In genomic region chr2:127548342-127549074, GRCm38 (mm10) we compare ENCODE assay signal across 32 mouse cellular contexts. TPM values are rescaled to one million over a fixed set of nuclear protein-coding genes. Genes with fewer than 3 reads are reported as not detected.
A peak's percentile ranks its signal among the peaks of the same experiment; 100 is the strongest.
DNase-seq lines count a peak whose midpoint lies in the region; ATAC-seq and TF ChIP-seq lines count a peak whose summit lies in the region.
"Had no signal": no experiment of that assay in that cellular context is flagged by ENCODE, and none has a peak within 500 bp of the region (broad histone marks: within the 10 kb centered on the region; RNA-seq: fewer than 3 reads in every experiment).

No protein-coding gene starts in this region.

- no peak for TF ChIP-seq RAD21 in MEL (IDR thresholded peaks at IDR 0.05; ENCODE audit: low read depth, low read length)

- H3K27ac ChIP-seq in MEL (ENCODE audit: control insufficient read depth, low read depth, low read length), result peak overlapping the region; percentile 20; the same call in 1 of the 2 replicates
- no peak overlapping the region for H3K27ac ChIP-seq in liver, embryonic 16.5 days (ENCODE audit: low read length)
- no peak overlapping the region for H3K27ac ChIP-seq in hindbrain, postnatal 0 days
- H3K27ac ChIP-seq: embryonic facial prominence, embryonic 10.5 days; embryonic facial prominence, embryonic 15.5 days; hindbrain, embryonic 12.5 days; limb, embryonic 10.5 days; limb, embryonic 15.5 days; macrophage; midbrain, embryonic 10.5 days; stomach, postnatal 0 days had no signal

- H3K79me2 ChIP-seq in MEL (ENCODE audit: control insufficient read depth, insufficient read depth, low read length, poor library complexity), result no peaks in the 10 kb centered on the region

- peak; percentile 86 for DNase-seq in MEL (ENCODE audit: low read depth, low spot score)
- DNase-seq in MEL-GATA-1-ER (ENCODE audit: extremely low read depth, low read depth), result peak; percentile 86
- DNase-seq in lung, postnatal 25 days (ENCODE audit: low spot score), result no peak
- DNase-seq in hindbrain, postnatal 0 days (ENCODE audit: low spot score), result no peak
- DNase-seq: adrenal gland, postnatal 10 days; B cell, adult 2 months; cerebellum, adult 8-10 months; gastrocnemius, postnatal 14 days; heart, postnatal 36 days; kidney, postnatal 14 days; layer of hippocampus, adult 9-11 months; right cerebral cortex, adult 18-20 months; spleen, adult 18-20 months; thymus, adult 18-20 months; thymus, postnatal 36 days had no signal

- H3K9ac ChIP-seq in MEL (ENCODE audit: control insufficient read depth, low read depth, low read length, poor library complexity, severe bottlenecking), result no peak overlapping the region
- no peak overlapping the region for H3K9ac ChIP-seq in liver, embryonic 16.5 days (ENCODE audit: low read depth, low read length)
- H3K9ac ChIP-seq in hindbrain, postnatal 0 days (replicated peaks; ENCODE audit: low read length), result no peak overlapping the region
- H3K9ac ChIP-seq: embryonic facial prominence, embryonic 15.5 days; hindbrain, embryonic 12.5 days; limb, embryonic 15.5 days had no signal

- ATAC-seq in erythroid progenitor cell, adult 5-6 weeks (replicated peaks; ENCODE audit: low FRiP score, poor library complexity, severe bottlenecking), result peak; percentile 83
- ATAC-seq in liver, embryonic 16.5 days (ENCODE audit: low read depth), result peak; percentile 82
- ATAC-seq in frontal cortex, adult (ENCODE audit: low TSS enrichment), result no peak
- no peak for ATAC-seq in hindbrain, postnatal 0 days
- ATAC-seq: forebrain, embryonic 16.5 days; intestine, postnatal 0 days; midbrain, embryonic 16.5 days had no signal

- WGBS in liver, embryonic 16.5 days (ENCODE audit: insufficient replicate concordance), result 37% methylated on average over 5 of the region's 5 CpGs
- 78% methylated on average over 5 of the region's 5 CpGs for WGBS in hindbrain, postnatal 0 days

- peak; percentile 91 to 93 for TF ChIP-seq EP300 in MEL (IDR thresholded peaks at IDR 0.05; ENCODE audit: low read depth in 1 of 2, low read length in 2 of 2)

- no peak for TF ChIP-seq CTCF in MEL (IDR thresholded peaks at IDR 0.05 in 2 of 3, conservative IDR thresholded peaks at IDR 0.05 in 1 of 3; ENCODE audit: control insufficient read depth in 1 of 3, insufficient read depth in 1 of 3, low read depth in 2 of 3, low read length in 3 of 3, poor library complexity in 1 of 3, severe bottlenecking in 1 of 3)
- TF ChIP-seq CTCF in hindbrain, postnatal 0 days (IDR thresholded peaks at IDR 0.05; ENCODE audit: low read depth), result no peak

- H3K4me1 ChIP-seq in MEL (ENCODE audit: control insufficient read depth in 1 of 2, insufficient read depth in 2 of 2, low read length in 2 of 2), result peaks cover 3 to 5% of the 10 kb centered on the region in 2 experiments; a peak in 2 of 4 replicates
- H3K4me1 ChIP-seq in liver, embryonic 16.5 days (ENCODE audit: control insufficient read depth, low read depth, low read length), result no peaks in the 10 kb centered on the region
- H3K4me1 ChIP-seq in hindbrain, postnatal 0 days (ENCODE audit: insufficient read depth, low read length), result no peaks in the 10 kb centered on the region
- H3K4me1 ChIP-seq: embryonic facial prominence, embryonic 15.5 days; hindbrain, embryonic 12.5 days; limb, embryonic 15.5 days; midbrain, embryonic 10.5 days had no signal

- no peaks in the 10 kb centered on the region for H3K27me3 ChIP-seq in MEL (ENCODE audit: control insufficient read depth in 1 of 2, insufficient read depth in 2 of 2, low read length in 2 of 2)
- no peaks in the 10 kb centered on the region for H3K27me3 ChIP-seq in liver, embryonic 16.5 days (ENCODE audit: control insufficient read depth, insufficient read depth, low read depth, low read length)
- H3K27me3 ChIP-seq in hindbrain, postnatal 0 days (ENCODE audit: insufficient read depth, low read length), result no peaks in the 10 kb centered on the region
- H3K27me3 ChIP-seq: embryonic facial prominence, embryonic 15.5 days; limb, embryonic 15.5 days had no signal

- no peak for TF ChIP-seq POLR2A in MEL (IDR thresholded peaks at IDR 0.05; ENCODE audit: control insufficient read depth in 1 of 2, insufficient read depth in 1 of 2, low read depth in 1 of 2, low read length in 2 of 2, poor library complexity in 1 of 2)

- no peak overlapping the region for H3K4me3 ChIP-seq in MEL (ENCODE audit: control insufficient read depth in 1 of 2, insufficient read depth in 1 of 2, low read depth in 2 of 2, low read length in 2 of 2)
- no peak overlapping the region for H3K4me3 ChIP-seq in liver, embryonic 16.5 days (ENCODE audit: low read depth, low read length)
- no peak overlapping the region for H3K4me3 ChIP-seq in hindbrain, postnatal 0 days (ENCODE audit: low read length)
- H3K4me3 ChIP-seq: embryonic facial prominence, embryonic 10.5 days; embryonic facial prominence, embryonic 15.5 days; hindbrain, embryonic 12.5 days; limb, embryonic 10.5 days; limb, embryonic 15.5 days; midbrain, embryonic 10.5 days had no signal

- H3K36me3 ChIP-seq in MEL (ENCODE audit: control insufficient read depth in 1 of 2, insufficient read depth in 2 of 2, low read length in 2 of 2), result peaks cover 0 to 2% of the 10 kb centered on the region in 2 experiments; a peak in 1 of 4 replicates
- no peaks in the 10 kb centered on the region for H3K36me3 ChIP-seq in liver, embryonic 16.5 days (ENCODE audit: control insufficient read depth, insufficient read depth)
- H3K36me3 ChIP-seq in hindbrain, postnatal 0 days (ENCODE audit: insufficient read depth, low read length), result no peaks in the 10 kb centered on the region
- H3K36me3 ChIP-seq: embryonic facial prominence, embryonic 10.5 days; embryonic facial prominence, embryonic 15.5 days; hindbrain, embryonic 12.5 days; limb, embryonic 10.5 days; limb, embryonic 15.5 days; midbrain, embryonic 10.5 days had no signal

- H3K4me2 ChIP-seq in liver, embryonic 16.5 days (ENCODE audit: low read depth, low read length), result no peak overlapping the region
- H3K4me2 ChIP-seq in hindbrain, postnatal 0 days (ENCODE audit: low read depth, low read length), result no peak overlapping the region
- H3K4me2 ChIP-seq: embryonic facial prominence, embryonic 15.5 days; heart, embryonic 11.5 days; hindbrain, embryonic 12.5 days; limb, embryonic 15.5 days had no signal

- H3K9me3 ChIP-seq in MEL (replicated peaks; ENCODE audit: insufficient read depth, low read length), result no peaks in the 10 kb centered on the region
- no peaks in the 10 kb centered on the region for H3K9me3 ChIP-seq in liver, embryonic 16.5 days (replicated peaks; ENCODE audit: control insufficient read depth, low read length)
- no peaks in the 10 kb centered on the region for H3K9me3 ChIP-seq in hindbrain, postnatal 0 days (ENCODE audit: low read length)
- H3K9me3 ChIP-seq: embryonic facial prominence, embryonic 10.5 days; embryonic facial prominence, embryonic 15.5 days; hindbrain, embryonic 12.5 days; limb, embryonic 10.5 days; limb, embryonic 15.5 days; midbrain, embryonic 10.5 days had no signal

TF ChIP-seq in MEL, 35 proteins besides CTCF, POLR2A, EP300 and RAD21 (continues in another document):
- TF ChIP-seq MXI1 (IDR thresholded peaks at IDR 0.05; ENCODE audit: low read depth, low read length) (peak; percentile 42; the same call in 1 of the 2 replicates), UBTF (IDR thresholded peaks at IDR 0.05; ENCODE audit: borderline replicate concordance, insufficient read depth, low read depth, low read length) (no peak), POLR2AphosphoS2 (IDR thresholded peaks at IDR 0.05; ENCODE audit: low read length) (no peak)

RNA-seq across cellular contexts. Expression of gene Prom2, which starts 7.2 kb away (rescaled TPM):
- total RNA-seq in MEL (2012; rRNA removed), result not detected in 2 replicates
- not detected for polyA plus RNA-seq in MEL (2012; ENCODE audit: insufficient read depth in 1 of 2, insufficient read length in 2 of 2, low read depth in 1 of 2, low replicate concordance in 2 of 2, missing spikeins in 1 of 2)
- total RNA-seq in erythroid progenitor cell, adult 5-6 weeks (2015; ENCODE audit: low replicate concordance), result not detected in 2 replicates
- total RNA-seq in erythroid progenitor cell, adult 5-6 weeks (2017; ENCODE audit: low replicate concordance), result not detected in 2 replicates
- 0.05 TPM in 1 of 2 replicates, not detected in the other for polyA plus RNA-seq in liver, embryonic 16.5 days (2015; fragmentation: Nextera tagmentation; extraction: Ambion mirVana)
- 0.07 and 0.10 TPM in 2 replicates for total RNA-seq in hindbrain, postnatal 0 days (2014; rRNA removed)
- 0.10 and 0.32 TPM in 2 replicates for polyA plus RNA-seq in hindbrain, postnatal 0 days (2015; fragmentation: Nextera tagmentation; extraction: Ambion mirVana)
- total RNA-seq: gastrocnemius, postnatal 14 days; granulocyte monocyte progenitor cell, adult 5-6 weeks; neutrophil, adult 5-6 weeks had no signal
- polyA plus RNA-seq: forebrain, embryonic 16.5 days; heart, embryonic 11.5 days; macrophage had no signal

RNA-seq across cellular contexts. Expression of gene Kcnip3, which starts 26.6 kb away (rescaled TPM):
- total RNA-seq in MEL (2012; rRNA removed), result not detected in 2 replicates
- under 1 TPM in 1 of 2 experiments, not detected in 1; 0.22 TPM for polyA plus RNA-seq in MEL (2012; ENCODE audit: insufficient read depth in 1 of 2, insufficient read length in 2 of 2, low read depth in 1 of 2, low replicate concordance in 2 of 2, missing spikeins in 1 of 2)
- total RNA-seq in erythroid progenitor cell, adult 5-6 weeks (2015; ENCODE audit: low replicate concordance), result 1.4 and 4.2 TPM in 2 replicates
- total RNA-seq in erythroid progenitor cell, adult 5-6 weeks (2017; ENCODE audit: low replicate concordance), result 0.51 and 1.6 TPM in 2 replicates
- polyA plus RNA-seq in liver, embryonic 16.5 days (2015; fragmentation: Nextera tagmentation; extraction: Ambion mirVana), result 0.23 and 0.31 TPM in 2 replicates
- total RNA-seq in hindbrain, postnatal 0 days (2014; rRNA removed), result 34.7 and 39.0 TPM in 2 replicates
- polyA plus RNA-seq in hindbrain, postnatal 0 days (2015; fragmentation: Nextera tagmentation; extraction: Ambion mirVana), result 12.4 and 13.8 TPM in 2 replicates
- total RNA-seq: neutrophil, adult 5-6 weeks had no signal
- polyA plus RNA-seq: macrophage had no signal

RNA-seq across cellular contexts. Expression of gene Zfp661, which starts 38.4 kb away (rescaled TPM):
- total RNA-seq in MEL (2012; rRNA removed), result 2.7 and 4.2 TPM in 2 replicates
- polyA plus RNA-seq in MEL (2012; ENCODE audit: insufficient read depth in 1 of 2, insufficient read length in 2 of 2, low read depth in 1 of 2, low replicate concordance in 2 of 2, missing spikeins in 1 of 2), result 1 to 10 TPM in 1 of 2 experiments, not detected in 1; 5.9 TPM
- 0.42 TPM in 1 of 2 replicates, not detected in the other for total RNA-seq in erythroid progenitor cell, adult 5-6 weeks (2015; ENCODE audit: low replicate concordance)
- 0.26 and 0.83 TPM in 2 replicates for total RNA-seq in erythroid progenitor cell, adult 5-6 weeks (2017; ENCODE audit: low replicate concordance)
- 1.0 and 1.1 TPM in 2 replicates for polyA plus RNA-seq in liver, embryonic 16.5 days (2015; fragmentation: Nextera tagmentation; extraction: Ambion mirVana)
- 4.0 and 6.0 TPM in 2 replicates for total RNA-seq in hindbrain, postnatal 0 days (2014; rRNA removed)
- 4.3 TPM in 2 replicates for polyA plus RNA-seq in hindbrain, postnatal 0 days (2015; fragmentation: Nextera tagmentation; extraction: Ambion mirVana)

RNA-seq across cellular contexts. Expression of gene Mrps5, which starts 38.5 kb away (rescaled TPM):
- total RNA-seq in MEL (2012; rRNA removed), result 124 and 133 TPM in 2 replicates
- polyA plus RNA-seq in MEL (2012; ENCODE audit: insufficient read depth in 1 of 2, insufficient read length in 2 of 2, low read depth in 1 of 2, low replicate concordance in 2 of 2, missing spikeins in 1 of 2), result 1,000 to 10,000 TPM in 1 of 2 experiments, 100 to 1,000 TPM in 1; 124 to 1,057 TPM
- 2.9 and 20.5 TPM in 2 replicates for total RNA-seq in erythroid progenitor cell, adult 5-6 weeks (2015; ENCODE audit: low replicate concordance)
- total RNA-seq in erythroid progenitor cell, adult 5-6 weeks (2017; ENCODE audit: low replicate concordance), result 6.7 and 17.8 TPM in 2 replicates
- 65.0 and 72.5 TPM in 2 replicates for polyA plus RNA-seq in liver, embryonic 16.5 days (2015; fragmentation: Nextera tagmentation; extraction: Ambion mirVana)
- total RNA-seq in hindbrain, postnatal 0 days (2014; rRNA removed), result 44.5 and 69.7 TPM in 2 replicates
- polyA plus RNA-seq in hindbrain, postnatal 0 days (2015; fragmentation: Nextera tagmentation; extraction: Ambion mirVana), result 129 and 138 TPM in 2 replicates

Comparison
In these comparisons a context has a peak if more than half of its experiments do, and no peak if none do; other contexts are left out.
1. DNase-seq: peak in MEL (single experiment) and MEL-GATA-1-ER (single experiment); none in lung, postnatal 25 days (single experiment) and hindbrain, postnatal 0 days (single experiment).
2. ATAC-seq: peak in erythroid progenitor cell, adult 5-6 weeks (single experiment) and liver, embryonic 16.5 days (single experiment); none in frontal cortex, adult (single experiment) and hindbrain, postnatal 0 days (single experiment).